Mouse (Mus musculus): Measurements from ENCODE around the gene Rmdn2. TPM values are rescaled to one million over a fixed set of nuclear protein-coding genes. Genes with fewer than 3 reads are reported as not detected.

The Rmdn2 gene
- total and polyA plus RNA-seq, 2 experiments from 2014 or later: 9.4 to 12.0 TPM

DNA sequence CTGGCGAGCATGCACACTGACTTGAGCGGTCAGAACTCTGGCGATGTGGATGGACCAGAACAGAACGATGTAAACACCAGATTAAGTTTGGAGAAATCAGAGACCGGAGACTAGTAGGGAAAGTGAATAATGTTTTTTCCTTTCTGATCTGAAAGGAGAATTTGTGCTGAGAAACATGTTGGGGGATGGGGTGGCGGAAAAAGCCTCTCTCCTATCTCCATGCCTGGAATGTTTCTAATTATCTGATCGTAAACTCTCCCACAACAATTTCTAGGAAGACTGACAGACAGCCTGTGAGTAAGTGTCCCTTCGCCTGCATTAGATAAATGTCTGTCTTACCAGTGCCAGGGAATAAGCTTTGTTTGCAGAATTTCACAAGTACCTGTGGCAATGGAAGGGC lies 119.3 kb downstream of the Rmdn2 start:
- Histone ChIP-seq H3K36me3 (ENCODE audit: insufficient read depth) (no peaks in the 10 kb centered on the region), H3K27ac (ENCODE audit: low read depth, low read length) (no peak overlapping the region), H3K27me3 (ENCODE audit: insufficient read depth, low read length) (no peaks in the 10 kb centered on the region), H3K4me3 (ENCODE audit: low read depth, low read length) (no peak overlapping the region), H3K4me1 (ENCODE audit: insufficient read depth) (0 out of 2 replicates have a peak, but pooled peaks cover 4% of the 10 kb centered on the region), H3K9ac (no peak overlapping the region), H3K4me2 (ENCODE audit: low read depth) (no peak overlapping the region), H3K9me3 (ENCODE audit: low read length) (no peaks in the 10 kb centered on the region)
- WGBS: 81% methylated on average over 8 of the region's 8 CpGs
- no peak for DNase-seq
- ATAC-seq: no peak
- no peak for TF ChIP-seq CTCF (IDR thresholded peaks at IDR 0.05; ENCODE audit: low read depth)

DNA sequence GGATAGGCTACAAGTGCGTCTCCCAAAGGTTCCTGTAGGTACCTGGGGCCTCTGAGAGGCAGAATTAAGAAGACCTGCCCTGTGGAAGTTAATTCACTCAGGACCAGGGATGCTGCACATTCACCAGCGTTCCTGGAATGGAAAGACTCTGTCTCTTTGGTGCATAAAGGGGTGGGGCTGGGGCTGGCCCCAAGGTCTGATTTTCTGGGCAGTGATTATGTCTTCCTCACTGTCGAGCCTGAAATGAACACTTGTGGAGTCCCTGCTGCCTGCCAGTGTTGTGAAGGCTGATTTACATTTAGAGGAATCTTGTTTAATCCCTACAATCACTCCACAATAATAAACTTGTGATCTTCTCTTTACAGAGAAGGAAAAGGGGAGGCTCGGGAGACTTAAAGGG lies 121.4 kb downstream of the Rmdn2 start:
- Histone ChIP-seq H3K4me3 (ENCODE audit: low read depth, low read length) (no peak overlapping the region), H3K4me2 (ENCODE audit: low read depth) (no peak overlapping the region), H3K36me3 (ENCODE audit: insufficient read depth) (no peaks in the 10 kb centered on the region), H3K9ac (no peak overlapping the region), H3K27ac (ENCODE audit: low read depth, low read length) (no peak overlapping the region), H3K4me1 (ENCODE audit: insufficient read depth) (0 out of 2 replicates have a peak, but pooled peaks cover 4% of the 10 kb centered on the region), H3K27me3 (ENCODE audit: insufficient read depth, low read length) (no peaks in the 10 kb centered on the region), H3K9me3 (ENCODE audit: low read length) (no peaks in the 10 kb centered on the region)
- ATAC-seq (no peak), DNase-seq (no peak)
- no peak for TF ChIP-seq CTCF (IDR thresholded peaks at IDR 0.05; ENCODE audit: low read depth)
- WGBS: 35% methylated on average over 4 of the region's 4 CpGs

DNA sequence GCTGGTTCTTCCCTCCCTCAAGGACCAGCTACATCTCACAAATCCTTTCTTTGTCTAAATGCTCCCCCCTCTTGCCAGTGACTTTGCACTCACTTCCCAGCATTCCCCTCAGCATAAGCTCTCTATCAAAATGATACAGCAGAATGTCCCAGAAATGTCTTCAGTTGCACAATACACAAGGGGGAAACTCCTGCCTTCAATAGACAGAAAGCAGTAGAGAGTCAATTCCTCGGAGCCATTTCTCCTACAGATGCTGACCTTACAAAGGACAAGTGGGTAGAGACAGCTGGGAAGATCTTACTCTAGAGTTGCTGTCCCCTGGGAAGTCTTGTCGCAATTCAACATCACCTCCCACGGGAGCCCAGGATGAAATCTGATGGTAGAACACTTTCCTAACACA lies 125.9 kb downstream of the Rmdn2 start:
- no peak overlapping the region for H3K27ac ChIP-seq (ENCODE audit: low read depth, low read length)
- no peak overlapping the region for H3K4me3 ChIP-seq (ENCODE audit: low read depth, low read length)
- H3K9ac ChIP-seq: no peak overlapping the region
- ATAC-seq: no peak
- no peaks in the 10 kb centered on the region for H3K36me3 ChIP-seq (ENCODE audit: insufficient read depth)
- no peak for TF ChIP-seq CTCF (IDR thresholded peaks at IDR 0.05; ENCODE audit: low read depth)
- 0 out of 2 replicates have a peak, but pooled peaks cover 1% of the 10 kb centered on the region for H3K4me1 ChIP-seq (ENCODE audit: insufficient read depth)
- no peaks in the 10 kb centered on the region for H3K27me3 ChIP-seq (ENCODE audit: insufficient read depth, low read length)
- 90% methylated on average over 3 of the region's 3 CpGs for WGBS
- DNase-seq: no peak
- H3K9me3 ChIP-seq (ENCODE audit: low read length): no peaks in the 10 kb centered on the region
- no peak overlapping the region for H3K4me2 ChIP-seq (ENCODE audit: low read depth)

DNA sequence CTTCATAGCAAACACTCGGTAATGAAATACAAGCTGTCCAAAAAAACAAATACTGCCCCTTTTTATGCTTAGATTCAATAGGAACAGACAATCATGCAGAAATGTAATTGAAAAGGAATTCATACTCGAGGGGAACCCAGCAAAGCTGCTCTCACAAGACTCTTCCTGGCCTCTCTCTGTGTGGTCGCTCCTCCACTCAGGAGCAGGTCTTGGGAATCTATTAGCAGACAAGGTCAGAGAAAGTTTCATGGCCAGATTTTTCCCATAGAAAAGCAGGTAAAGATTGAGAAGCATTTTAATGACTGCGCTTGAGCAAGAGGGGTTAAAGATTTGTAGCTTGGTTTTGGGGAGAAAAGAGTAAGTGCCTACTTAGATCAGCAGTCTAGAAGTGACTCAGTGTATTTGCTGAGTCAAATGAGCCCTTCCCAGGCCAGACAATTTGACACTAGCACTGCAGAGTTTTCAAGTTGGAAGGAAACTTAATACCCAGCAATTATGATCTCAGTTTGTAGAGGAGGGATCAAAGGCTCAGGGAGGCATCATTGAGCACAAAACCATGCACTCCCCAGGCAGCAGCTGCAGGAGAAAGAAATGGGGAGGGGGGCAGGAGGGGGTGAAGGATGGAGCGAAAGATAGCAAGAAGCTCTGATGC lies 127.3 kb downstream of the Rmdn2 start:
- Histone ChIP-seq H3K9ac (no peak overlapping the region), H3K9me3 (ENCODE audit: low read length) (no peaks in the 10 kb centered on the region), H3K27ac (ENCODE audit: low read depth, low read length) (no peak overlapping the region), H3K4me1 (ENCODE audit: insufficient read depth) (no peaks in the 10 kb centered on the region), H3K27me3 (ENCODE audit: insufficient read depth, low read length) (no peaks in the 10 kb centered on the region), H3K4me3 (ENCODE audit: low read depth, low read length) (no peak overlapping the region), H3K4me2 (ENCODE audit: low read depth) (no peak overlapping the region), H3K36me3 (ENCODE audit: insufficient read depth) (no peaks in the 10 kb centered on the region)
- no peak for ATAC-seq
- no peak for TF ChIP-seq CTCF (IDR thresholded peaks at IDR 0.05; ENCODE audit: low read depth)
- DNase-seq: no peak
- WGBS: 56% methylated on average over 5 of the region's 5 CpGs

DNA sequence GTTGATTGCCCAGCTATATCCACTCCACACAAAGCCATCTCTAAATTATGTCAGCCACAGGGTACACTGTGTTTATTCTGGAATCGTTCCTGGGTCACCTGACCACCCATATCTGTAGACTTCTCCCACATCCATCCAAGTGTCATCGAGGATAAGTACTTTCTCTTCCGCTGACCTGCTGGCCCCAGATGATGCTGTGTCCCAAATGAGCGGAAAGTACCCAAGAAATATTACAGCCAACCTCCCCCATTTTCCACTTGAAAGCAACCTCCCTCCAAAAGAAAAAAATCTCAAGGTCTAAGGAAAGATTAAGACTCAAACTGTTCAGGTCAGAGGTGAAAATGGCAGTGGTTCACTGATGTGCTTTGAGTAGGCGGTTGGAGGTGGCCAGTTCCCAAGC lies 131.0 kb downstream of the Rmdn2 start:
- DNase-seq: no peak
- Histone ChIP-seq H3K36me3 (ENCODE audit: insufficient read depth) (no peaks in the 10 kb centered on the region), H3K9me3 (ENCODE audit: low read length) (0 out of 2 replicates have a peak, but pooled peaks cover 4% of the 10 kb centered on the region), H3K9ac (no peak overlapping the region), H3K27me3 (ENCODE audit: insufficient read depth, low read length) (no peaks in the 10 kb centered on the region), H3K27ac (ENCODE audit: low read depth, low read length) (no peak overlapping the region), H3K4me1 (ENCODE audit: insufficient read depth) (no peaks in the 10 kb centered on the region), H3K4me3 (ENCODE audit: low read depth, low read length) (no peak overlapping the region), H3K4me2 (ENCODE audit: low read depth) (no peak overlapping the region)
- 86% methylated on average over 5 of the region's 5 CpGs for WGBS
- no peak for ATAC-seq
- no peak for TF ChIP-seq CTCF (IDR thresholded peaks at IDR 0.05; ENCODE audit: low read depth)

Other genes with a start within 250 kb of the Rmdn2 start
- gene Cyp1b1, start 103.2 kb downstream of the Rmdn2 start, total RNA-seq (2014; rRNA removed): 5.7 and 7.5 TPM in 2 replicates
- 5.2 and 5.4 TPM in 2 replicates for gene Cyp1b1, start 103.2 kb downstream of the Rmdn2 start, polyA plus RNA-seq (2015; fragmentation: Nextera tagmentation; extraction: Ambion mirVana)